Mouse (Mus musculus) ovary, adult 18-20 months (tissue): ENCODE data around the gene Tefm.
"Not testable (repeated sequence)": the region's sequence is repeated elsewhere in the genome, so short reads cannot be mapped to it uniquely, and the experiment has no call there.

Experiments used
- DNase-seq: peaks from one replicate; pipeline ENCODE4 v3.0.0; 2022; ENCODE audit warnings: low spot score, mixed read lengths

The Tefm gene

GRCm38 (mm10) chr11:80156841-80157240 is 14.9 kb upstream of the Tefm start:
- no peak for DNase-seq

GRCm38 (mm10) chr11:80155961-80156360 is 14.0 kb upstream of the Tefm start:
- DNase-seq = no peak

GRCm38 (mm10) chr11:80155541-80155940 is 13.6 kb upstream of the Tefm start:
- no peak for DNase-seq

GRCm38 (mm10) chr11:80154501-80154900 is 12.5 kb upstream of the Tefm start:
- no peak for DNase-seq

GRCm38 (mm10) chr11:80153857-80154495 is 12.0 kb upstream of the Tefm start, which contains the start of gene Adap2:
Gene Adap2 (plus strand): TSS chr11:80154105.
- peak; percentile 85 for DNase-seq

- no peak for DNase-seq
These were observed 10.4 kb upstream of the Tefm start for GRCm38 (mm10) chr11:80152376-80152775.

GRCm38 (mm10) chr11:80151541-80151940 is 9.6 kb upstream of the Tefm start:
- DNase-seq = no peak

- DNase-seq = no peak
These were observed 8.6 kb upstream of the Tefm start for GRCm38 (mm10) chr11:80150566-80150965.

- no peak for DNase-seq
These were observed 7.5 kb upstream of the Tefm start for GRCm38 (mm10) chr11:80149412-80150023.

- not testable (repeated sequence) for DNase-seq
These were observed 7.0 kb upstream of the Tefm start for GRCm38 (mm10) chr11:80148974-80149373.

- DNase-seq = no peak
These were observed 6.3 kb upstream of the Tefm start for GRCm38 (mm10) chr11:80148313-80148712.

- no peak for DNase-seq
These were observed 5.8 kb upstream of the Tefm start for GRCm38 (mm10) chr11:80147748-80148147.

GRCm38 (mm10) chr11:80145787-80146275 is 3.9 kb upstream of the Tefm start:
- DNase-seq = no peak

- no peak for DNase-seq
These were observed 897 bp upstream of the Tefm start for GRCm38 (mm10) chr11:80142872-80143271.

- DNase-seq = no peak
These were observed 4.2 kb downstream of the Tefm start for GRCm38 (mm10) chr11:80137773-80138172.

GRCm38 (mm10) chr11:80136786-80137185 is 5.2 kb downstream of the Tefm start:
- no peak for DNase-seq

- no peak for DNase-seq
These were observed 5.9 kb downstream of the Tefm start for GRCm38 (mm10) chr11:80135954-80136683.

- DNase-seq = no peak
These were observed 7.2 kb downstream of the Tefm start for GRCm38 (mm10) chr11:80134744-80135143.

- DNase-seq = no peak
These were observed 9.9 kb downstream of the Tefm start for GRCm38 (mm10) chr11:80132050-80132449.

GRCm38 (mm10) chr11:80116411-80116810 is 25.6 kb downstream of the Tefm start:
- DNase-seq = no peak

- DNase-seq = no peak
These were observed 37.6 kb downstream of the Tefm start for GRCm38 (mm10) chr11:80104407-80104806.

- DNase-seq = no peak
These were observed 40.7 kb downstream of the Tefm start for GRCm38 (mm10) chr11:80101298-80101697.

- DNase-seq = no peak
These were observed 43.4 kb downstream of the Tefm start for GRCm38 (mm10) chr11:80098444-80099056.
